Mouse (Mus musculus) adrenal gland, adult 18-20 months (tissue): ENCODE measurements at regions not wholly inside any gene's neighbourhood (a gene's known extent, or its start where the extent isn't known, plus 50 kb on each side); places are given as distances from the start of the nearest gene placed in this dataset.

ENCODE experiments used
- DNase-seq, 2 experiments: peaks; one replicate each; pipeline ENCODE4 v3.0.0; 2021 to 2022; ENCODE audit warnings: low spot score in 2 of 2

DNA sequence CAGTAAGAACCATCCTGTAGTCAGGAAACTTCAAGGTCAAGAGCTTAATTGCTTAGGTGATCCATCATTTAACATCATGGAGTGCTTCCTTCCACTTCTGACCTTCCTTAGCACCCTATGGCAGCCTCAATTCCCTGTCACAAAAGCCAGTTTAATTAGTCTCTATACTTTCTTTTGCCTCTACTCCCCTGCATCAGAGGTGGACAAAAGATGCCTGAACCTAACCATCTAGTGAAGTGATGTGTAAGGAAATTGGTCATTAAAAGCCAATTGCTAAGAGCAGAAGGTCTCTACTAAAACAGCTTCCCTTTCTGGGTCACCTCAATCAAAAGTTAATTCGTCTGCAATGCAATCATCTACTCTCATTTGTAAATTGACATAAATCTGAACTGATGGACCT lies 234.3 kb upstream of the Fbxl7 start:
- DNase-seq = no peak

DNA sequence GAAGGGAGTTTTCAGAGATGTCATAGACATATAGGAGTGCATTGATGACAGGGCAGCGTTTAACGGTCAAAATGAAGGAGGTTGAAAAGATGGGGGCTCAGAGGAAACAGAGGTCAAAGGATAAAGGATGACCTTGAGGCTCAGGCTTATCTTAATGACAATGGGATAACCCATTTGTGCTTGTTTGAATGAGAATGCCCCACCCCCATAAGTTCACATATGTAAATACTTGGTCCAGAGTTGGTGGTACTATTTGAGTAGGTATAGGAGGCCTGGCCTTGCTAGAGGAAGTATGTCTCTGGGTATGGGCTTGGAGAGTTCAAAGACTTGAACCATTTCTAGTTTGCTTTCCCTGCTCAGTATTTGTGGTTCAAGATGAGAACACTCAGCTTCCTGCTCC lies 237.4 kb upstream of the Fbxl7 start:
- no peak for DNase-seq

DNA sequence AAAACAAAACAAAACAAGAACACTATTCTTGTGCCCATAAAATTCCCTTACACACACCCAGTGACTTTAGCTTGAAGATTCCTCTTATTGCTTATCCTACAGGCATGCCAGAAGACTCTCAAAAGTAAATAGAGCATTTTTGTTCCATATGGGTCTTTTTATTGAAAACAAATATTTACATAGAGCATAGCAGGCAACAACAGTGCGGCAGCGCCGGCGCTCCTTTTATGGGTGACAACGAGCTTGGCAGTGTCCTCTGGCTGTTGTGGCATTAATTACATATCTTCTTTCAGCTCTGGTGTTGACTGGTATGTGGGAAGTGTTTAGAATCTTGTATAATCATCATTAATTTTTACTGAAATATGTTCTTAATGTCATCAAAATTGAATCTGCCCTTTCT lies 242.2 kb upstream of the Fbxl7 start:
- DNase-seq = no peak

DNA sequence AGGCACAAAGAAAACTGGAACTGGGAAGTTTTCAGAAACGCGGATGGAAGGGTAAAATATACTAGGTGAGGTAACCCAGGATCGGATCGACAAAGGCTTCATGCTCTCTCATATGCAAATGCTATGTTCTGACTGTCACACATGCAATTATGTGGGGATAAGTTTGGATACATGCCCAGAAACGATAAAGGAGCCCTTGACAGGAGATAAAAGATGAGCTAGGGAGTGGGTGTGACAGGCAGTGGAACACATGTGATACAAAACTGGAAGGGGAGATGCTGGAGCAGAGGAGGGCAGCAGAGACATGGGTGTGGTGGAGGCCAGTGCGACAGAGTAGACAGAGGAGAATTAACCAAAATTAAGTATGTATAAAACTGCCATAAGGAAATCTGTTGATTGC lies 250.5 kb upstream of the Fbxl7 start:
- no peak for DNase-seq

DNA sequence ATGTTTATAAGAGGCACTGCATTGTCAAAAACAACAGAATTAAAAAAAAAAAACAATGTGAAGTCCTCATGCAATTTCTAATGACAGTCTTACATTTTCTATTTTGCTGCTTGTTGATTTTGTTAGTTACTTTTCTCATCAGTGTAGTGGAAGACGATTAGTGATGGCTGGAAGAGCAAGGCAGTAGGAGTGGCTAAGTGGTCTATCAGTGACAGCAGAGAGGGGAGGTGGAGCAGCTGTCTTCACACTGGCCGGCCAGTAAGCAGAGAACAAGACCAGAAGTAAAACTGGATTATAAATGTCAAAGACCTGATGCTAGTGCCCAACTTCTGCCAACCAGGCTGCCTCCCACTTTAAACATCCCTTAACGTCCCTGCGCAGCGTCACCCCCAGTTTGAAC lies 265.6 kb upstream of the Fbxl7 start:
- no peak for DNase-seq

DNA sequence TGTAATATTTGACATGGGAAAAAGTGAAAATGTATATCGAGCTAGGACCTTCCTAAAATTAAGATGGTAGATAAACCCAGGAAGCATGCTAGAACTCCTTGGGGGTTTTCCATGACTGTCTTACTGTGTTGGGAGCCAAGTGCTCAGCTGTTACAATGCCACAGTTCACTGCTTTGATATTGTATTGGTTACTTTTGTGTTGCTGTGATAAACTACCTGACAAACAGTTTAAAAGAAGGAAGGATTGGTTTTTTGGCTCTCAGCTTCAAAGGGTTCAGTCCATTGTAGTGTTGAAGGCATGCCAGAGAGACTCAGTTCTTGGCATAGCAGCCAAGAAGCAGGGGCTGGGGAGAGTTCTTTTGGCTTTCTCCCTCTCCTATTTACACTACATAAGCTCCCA lies 272.1 kb upstream of the Fbxl7 start:
- DNase-seq = no peak

DNA sequence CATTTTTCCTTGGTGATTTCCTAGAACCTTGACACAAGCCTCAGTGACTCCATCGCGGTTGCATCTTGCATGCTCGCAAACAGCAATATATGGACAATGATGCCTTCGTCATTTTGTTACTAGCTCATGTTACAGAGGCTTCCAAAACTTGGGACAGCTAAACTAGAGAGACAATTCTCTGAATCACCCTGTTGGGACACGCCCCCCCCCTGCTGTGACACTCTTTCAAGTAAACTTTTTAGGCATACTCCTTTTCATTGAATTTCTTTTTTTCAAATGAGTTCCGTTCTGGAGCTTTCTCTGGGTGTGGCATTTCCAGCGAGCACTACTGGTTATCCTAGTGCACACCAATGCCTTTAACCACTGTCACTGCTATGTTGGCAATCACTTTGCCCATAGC lies 274.5 kb upstream of the Fbxl7 start:
- DNase-seq = no peak

DNA sequence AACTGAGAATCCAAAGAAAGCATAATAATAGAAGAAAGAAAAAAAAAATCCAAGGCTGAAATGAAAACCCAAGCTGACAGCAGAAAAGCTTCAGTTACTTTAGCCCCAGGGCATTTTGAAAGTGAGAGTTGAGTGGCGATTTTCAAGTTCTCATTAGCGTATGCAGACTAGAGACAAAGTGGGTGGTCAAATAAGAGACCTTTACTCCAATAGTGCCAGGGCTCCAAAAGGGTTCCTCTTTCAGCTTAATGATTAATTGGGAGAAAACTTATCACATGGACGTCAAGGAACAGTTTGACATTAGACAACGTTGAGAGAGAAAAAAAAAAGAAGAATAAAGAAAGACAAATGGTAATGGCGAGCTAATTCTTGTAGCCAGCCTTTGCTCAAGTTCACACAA lies 278.1 kb upstream of the Fbxl7 start:
- no peak for DNase-seq

DNA sequence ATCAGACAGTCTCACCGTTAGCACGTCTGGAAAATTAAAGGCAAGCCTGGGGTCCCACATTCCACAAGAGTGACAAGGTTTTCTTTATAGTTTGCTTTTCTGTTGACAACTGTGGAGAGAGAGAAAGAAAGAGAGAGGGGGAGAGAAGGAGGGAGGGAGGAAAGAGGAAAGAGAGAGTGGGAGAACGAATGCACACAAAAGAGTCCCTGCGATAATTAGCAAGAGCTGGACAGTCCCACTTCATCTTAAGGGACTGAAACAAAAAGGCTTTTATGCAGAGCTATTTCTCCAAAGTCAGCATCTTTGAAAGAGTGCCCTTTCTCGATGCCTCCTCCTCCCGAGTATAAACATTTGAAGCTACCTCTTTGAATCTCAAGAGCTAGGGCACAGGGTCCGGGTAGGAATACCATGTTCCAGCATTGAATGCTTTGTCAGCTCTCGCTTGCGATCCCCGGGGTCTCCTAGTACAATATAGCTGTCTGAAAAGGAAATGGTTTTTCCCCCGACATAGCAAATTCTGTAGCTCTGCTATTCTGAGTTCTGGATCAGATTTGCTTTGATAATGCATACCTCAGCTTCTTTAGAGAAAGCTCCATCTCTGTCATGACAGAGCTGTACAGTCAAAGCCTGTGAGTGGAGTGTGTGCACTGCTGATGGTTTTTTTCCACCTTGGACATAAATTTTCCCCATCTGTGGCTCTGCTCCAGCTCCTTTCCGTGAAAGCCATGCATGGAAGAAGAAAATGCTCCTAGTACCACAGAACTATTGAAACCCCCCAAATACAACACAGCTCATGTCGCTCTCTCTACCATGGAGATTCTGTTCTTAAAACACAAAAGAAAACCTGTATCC lies 282.9 kb upstream of the Fbxl7 start:
- no peak for DNase-seq

DNA sequence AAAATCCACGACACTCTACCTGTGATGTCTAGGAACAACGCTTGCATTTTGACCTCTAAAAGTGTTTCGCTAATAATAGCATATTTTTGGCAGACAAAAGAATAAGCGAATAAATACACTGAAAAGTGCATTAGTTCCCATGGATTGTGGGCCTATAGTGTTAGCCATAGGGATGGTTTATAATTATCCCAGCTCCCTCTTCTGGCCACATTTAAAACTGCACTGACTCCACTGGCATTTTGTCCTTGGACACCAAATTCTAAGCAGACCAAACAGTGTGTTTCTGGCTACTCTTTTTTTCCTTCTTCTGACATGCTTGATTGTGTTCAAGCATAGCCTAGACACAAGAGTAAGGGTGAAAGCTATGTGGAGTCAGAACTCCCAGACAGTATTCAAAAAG lies 276.8 kb upstream of the Ank start:
- peak; percentile 39 to 56 for DNase-seq

DNA sequence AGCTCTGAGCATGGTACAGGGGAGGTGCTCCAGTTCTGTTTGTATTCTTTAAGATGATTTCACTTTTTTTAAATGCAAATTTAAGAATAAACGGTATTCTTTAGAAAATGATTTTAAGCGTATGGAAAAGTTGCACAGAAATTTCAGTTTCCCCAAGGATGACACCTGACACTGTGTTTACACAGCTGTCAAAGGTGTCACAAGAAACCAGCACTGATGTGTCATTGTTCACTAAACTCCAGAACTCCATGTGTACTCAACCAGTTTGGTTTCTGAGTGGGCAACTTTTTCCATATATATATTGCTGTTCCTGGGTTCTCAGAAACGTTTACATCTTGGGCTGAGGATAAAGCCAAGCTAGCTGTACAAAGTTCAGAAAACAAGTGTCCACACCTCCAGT lies 265.0 kb upstream of the Ank start:
- DNase-seq = no peak

DNA sequence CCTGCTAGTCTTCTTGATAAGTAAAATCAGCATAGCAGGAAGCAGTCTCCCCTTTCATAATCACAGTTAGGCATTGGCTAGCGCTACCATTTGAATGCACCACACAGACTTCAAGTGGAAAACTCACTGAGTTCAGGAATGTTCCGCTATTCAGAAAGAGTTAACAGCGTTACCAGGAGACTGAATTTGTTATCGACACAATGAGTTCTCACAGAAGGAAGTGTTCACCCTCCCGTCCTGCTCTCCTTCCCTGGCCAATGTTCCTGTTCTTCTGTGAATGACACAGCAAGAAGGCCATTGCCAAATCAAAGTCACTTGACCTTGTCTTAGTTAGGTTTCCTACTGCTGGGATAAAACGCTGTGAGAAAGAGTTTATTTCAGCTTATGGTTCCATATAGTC lies 261.6 kb upstream of the Ank start:
- DNase-seq = no peak

DNA sequence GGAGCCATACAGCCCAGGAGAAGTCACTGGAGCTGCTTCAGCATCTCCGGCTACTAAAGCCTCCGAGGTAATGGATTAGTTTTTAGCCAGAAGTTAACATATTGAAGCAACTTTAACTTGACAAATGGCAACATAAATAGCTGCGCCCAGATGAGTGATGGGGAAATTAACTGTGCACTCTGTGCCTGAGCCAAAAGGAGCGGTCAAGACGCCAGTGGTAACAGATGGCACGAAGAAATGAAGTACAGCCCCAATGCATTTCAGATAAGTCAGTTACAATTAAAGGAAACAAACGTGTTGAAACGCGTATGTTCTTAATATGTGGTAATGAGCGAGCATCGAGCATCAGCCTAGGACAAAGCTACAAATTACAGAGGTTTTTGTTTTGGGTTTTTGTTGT lies 259.0 kb upstream of the Ank start:
- DNase-seq = no peak

DNA sequence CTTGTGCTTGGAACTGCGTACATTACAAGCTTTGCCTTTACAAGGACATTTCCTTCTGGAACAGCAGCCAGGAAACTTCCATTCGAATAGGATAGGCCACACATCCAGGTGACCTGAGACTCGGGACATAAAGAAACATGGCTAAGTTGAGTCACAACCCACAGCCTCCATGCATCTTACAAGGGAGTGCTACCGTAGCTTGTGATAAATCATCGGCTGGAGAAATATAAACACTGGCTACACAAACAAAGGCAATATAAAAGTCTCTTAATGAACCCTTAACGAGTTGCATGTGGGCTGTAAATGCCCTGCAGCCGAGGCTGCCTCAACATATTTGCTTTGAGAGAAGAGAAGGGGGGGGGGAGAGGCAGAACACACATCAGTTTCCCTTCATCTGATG lies 250.1 kb upstream of the Ank start:
- DNase-seq = no peak

DNA sequence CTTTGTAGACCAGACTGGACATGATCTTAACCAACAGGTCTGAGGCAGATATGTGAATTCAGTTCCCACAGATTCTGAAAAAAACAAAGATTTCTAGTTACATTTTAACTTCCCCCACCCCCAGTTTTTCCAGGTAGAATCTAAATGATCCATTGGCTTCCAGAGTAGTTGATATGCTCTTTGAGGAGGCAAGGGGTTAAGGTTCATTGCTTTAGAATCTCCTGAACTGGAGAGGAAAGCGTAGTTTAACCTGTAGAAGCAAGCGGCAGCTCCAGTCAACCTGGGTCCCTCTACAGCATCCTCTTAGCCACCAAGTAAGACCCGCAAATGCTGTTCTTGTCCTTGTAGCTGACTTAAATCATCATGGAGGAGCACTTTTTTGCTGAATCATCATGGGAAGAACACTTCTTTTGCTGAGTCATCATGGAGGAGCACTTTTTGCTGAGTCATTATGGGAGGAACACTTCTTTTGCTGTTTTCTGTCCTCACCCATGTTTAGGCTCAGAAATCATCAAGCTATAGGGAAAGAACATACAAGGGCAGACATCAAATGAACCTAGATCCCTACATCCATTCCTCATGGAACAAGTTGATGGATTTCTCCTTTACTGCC lies 247.2 kb upstream of the Ank start:
- DNase-seq = no peak

DNA sequence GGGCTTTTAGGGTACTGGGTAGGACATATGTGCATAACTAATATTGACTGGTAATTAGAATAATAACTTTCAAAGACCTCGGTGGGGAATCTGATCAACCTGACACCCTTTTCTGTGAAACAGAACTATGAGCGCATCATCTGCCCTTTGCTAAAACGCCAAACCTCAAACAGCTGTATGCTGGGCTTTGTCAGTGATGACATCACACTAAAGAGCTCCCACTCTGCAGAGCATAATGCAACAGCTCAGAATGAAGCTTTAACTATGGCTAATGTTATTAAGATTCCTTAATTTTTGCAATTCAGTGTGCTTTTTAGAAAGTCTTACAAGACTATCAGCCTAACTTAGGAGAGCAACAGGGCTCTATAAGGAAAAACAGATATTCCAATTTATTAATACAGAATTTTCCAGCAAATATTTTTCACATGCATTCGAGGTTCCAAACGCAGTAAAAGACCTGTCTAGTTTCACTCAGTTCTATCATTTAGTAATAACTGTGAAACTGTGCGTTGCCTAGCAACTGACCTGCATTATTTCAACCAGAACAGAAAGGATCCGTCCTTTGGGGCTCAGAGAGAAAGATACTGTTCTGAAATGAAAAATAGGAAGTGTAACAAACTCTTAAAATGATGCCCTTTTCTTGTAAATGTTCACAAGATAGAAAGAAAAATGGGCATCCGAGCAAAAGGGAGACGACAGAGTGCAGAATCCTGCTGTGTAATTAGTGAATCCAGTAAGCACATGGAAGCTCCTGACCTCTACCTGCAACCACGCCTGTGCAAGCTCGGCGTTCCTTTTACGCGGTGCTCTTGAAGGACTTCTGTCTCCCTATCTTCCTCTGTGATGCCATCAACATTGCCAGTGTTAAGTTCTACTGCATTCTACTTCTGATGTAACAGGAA lies 242.6 kb upstream of the Ank start:
- DNase-seq = no peak

DNA sequence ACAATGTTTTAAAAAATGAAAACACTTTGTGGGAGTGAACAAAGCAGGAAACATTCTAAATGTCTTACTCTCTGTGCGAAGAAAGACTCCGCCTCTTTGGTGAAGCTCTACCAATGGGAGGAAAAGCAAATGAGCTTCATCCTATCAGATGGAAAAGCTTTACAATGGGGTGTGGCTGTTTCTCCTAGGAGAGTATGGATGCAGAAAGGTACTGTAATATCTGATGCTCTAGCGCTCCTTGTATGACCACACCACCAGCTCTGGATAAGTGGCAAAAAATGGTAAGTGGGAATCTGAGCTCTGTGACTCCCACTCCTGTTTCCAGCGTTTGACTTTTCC lies 242.0 kb upstream of the Ank start:
- DNase-seq = no peak

DNA sequence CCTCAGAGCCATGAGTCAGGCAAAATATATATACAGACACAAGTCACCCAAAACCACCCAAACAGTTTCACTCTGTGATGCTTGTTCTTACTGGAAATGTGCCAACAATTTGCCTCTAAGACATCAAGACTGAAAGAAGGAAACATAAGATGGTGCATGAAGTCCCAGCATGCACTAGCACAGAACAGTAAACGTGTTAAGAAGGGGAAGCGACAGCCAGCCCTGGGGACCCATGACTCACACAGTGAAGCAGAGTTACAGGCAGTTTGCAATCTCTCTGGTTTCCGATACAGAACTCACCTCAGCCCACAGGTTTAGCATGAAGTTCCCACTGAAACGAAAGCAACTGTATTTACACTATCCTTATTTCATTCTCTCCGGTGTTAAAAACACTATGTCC lies 233.7 kb upstream of the Ank start:
- DNase-seq = no peak

DNA sequence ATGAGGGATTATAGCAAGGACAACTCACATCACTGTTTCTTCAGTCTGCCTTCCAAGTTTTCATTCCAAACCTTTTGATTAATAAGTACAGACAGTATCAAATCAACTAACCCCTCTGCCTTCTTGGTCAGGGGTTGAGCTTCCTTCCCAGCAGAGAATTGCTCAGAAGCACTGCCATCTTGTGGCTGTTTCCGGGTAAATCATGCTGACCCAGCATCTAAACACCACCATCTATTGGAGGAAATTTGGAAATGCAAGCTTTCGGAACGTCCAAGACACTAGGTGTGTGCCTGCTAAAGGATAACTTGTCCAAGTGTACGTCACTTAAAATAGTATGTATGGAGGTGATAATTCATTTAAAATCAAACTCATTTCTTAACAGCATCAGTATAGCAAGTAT lies 231.7 kb upstream of the Ank start:
- DNase-seq = peak; percentile 42 to 51

DNA sequence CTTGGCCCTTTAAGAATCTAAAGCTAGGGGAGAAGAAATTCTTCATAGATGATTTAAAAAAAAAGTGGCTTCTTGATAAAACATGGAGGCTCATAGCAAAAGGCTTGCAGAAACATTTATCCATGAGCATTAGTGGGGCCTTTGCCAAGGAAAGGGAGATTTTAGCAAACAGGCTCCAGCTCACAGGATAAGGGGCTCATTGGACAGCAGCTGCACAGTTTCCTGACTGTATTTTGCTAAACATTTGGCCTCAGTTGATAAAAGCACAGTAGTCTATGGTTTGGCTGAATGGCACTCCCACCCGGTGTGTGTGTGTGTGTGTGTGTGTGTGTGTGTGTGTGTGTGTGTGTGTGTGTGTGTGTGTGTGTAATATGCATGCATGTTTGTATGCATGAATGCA lies 228.2 kb upstream of the Ank start:
- no peak for DNase-seq

DNA sequence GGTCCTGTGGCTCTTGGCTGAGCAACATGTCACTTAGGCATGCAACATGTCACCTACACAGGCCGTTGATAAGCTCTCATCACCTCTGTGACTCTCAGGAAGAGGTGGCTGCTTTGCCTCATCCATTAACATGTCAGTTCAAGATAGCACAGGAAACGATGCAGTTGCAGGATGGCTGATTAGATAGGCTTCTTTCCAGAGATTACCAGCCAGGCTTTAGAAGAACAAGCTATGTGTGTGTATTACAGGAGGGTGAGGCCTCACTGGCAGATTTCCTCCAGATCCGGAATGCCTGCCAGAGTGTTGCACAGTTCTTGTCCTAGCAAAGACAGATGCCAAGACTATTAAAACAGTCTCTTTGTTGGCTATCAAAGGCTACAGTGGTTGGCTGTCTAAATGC lies 220.2 kb upstream of the Ank start:
- peak in 1 of 2 experiments; percentile 2 for DNase-seq
